Mouse (Mus musculus) heart, embryonic 11.5 days (tissue): ENCODE measurements around the gene Rbm47. TPM values are rescaled to one million over a fixed set of nuclear protein-coding genes. Genes with fewer than 3 reads are reported as not detected.

Experiments
- ATAC-seq: fragments of 200-750 bp; cut with Nextera tagmentation; replicated peaks from 2 replicates; pipeline ENCODE4 v1.8.0; 2017; ENCODE audit warnings: moderate library complexity; ENCODE audit not compliant: insufficient number of reproducible peaks, low FRiP score, low TSS enrichment
- H3K27ac ChIP-seq: fragments of 300-500 bp; sonication (generic); 2 replicates; pipeline ENCODE4 v1.5.1; 2014; ENCODE audit warnings: mild to moderate bottlenecking, low read depth, low read length
- H3K27me3 ChIP-seq: fragments of 300-500 bp; sonication (generic); 2 replicates; pipeline ENCODE4 v1.6.1; 2014; ENCODE audit warnings: mild to moderate bottlenecking, low read length, mixed read lengths; ENCODE audit not compliant: control insufficient read depth, insufficient read depth
- H3K36me3 ChIP-seq: fragments of 300-500 bp; sonication (generic); 2 replicates; pipeline ENCODE4 v1.6.1; 2014; ENCODE audit warnings: mild to moderate bottlenecking, low read length, moderate library complexity, mixed read lengths; ENCODE audit not compliant: control insufficient read depth, insufficient read depth
- H3K4me1 ChIP-seq: fragments of 300-500 bp; sonication (generic); 2 replicates; pipeline ENCODE4 v1.6.1; 2014; ENCODE audit warnings: low read length; ENCODE audit not compliant: control insufficient read depth, insufficient read depth
- H3K4me2 ChIP-seq: fragments of 300-500 bp; sonication (generic); 2 replicates; pipeline ENCODE4 v1.6.1; 2014; ENCODE audit warnings: mild to moderate bottlenecking, moderate library complexity
- H3K4me3 ChIP-seq: fragments of 300-500 bp; sonication (generic); 2 replicates; pipeline ENCODE4 v1.5.1; 2014; ENCODE audit warnings: low read depth, low read length
- H3K9ac ChIP-seq: fragments of 300-500 bp; sonication (generic); 2 replicates; pipeline ENCODE4 v1.6.1; 2014; ENCODE audit warnings: mild to moderate bottlenecking, low read depth, low read length, moderate library complexity
- H3K9me3 ChIP-seq: fragments of 300-500 bp; sonication (generic); replicated peaks from 2 replicates; pipeline ENCODE4 v1.6.1; 2016; ENCODE audit warnings: low read length; ENCODE audit not compliant: control insufficient read depth
- WGBS: fragments of 180-500 bp; shearing (Covaris S2); extraction: QIAGEN DNeasy Blood & Tissue Kit; methylation state at CpG from one replicate; pipeline ENCODE4 v1.1.7; 2014; ENCODE audit not compliant: insufficient replicate concordance; 5-methylcytosine and 5-hydroxymethylcytosine counted together
- microRNA-seq: library from miRNA; unstranded; fragments of <30 nt; microRNA quantifications from one replicate; pipeline ENCODE4, GENCODE M21; 2016; ENCODE audit warnings: borderline number of aligned reads
- polyA plus RNA-seq: library from polyadenylated mRNA; unstranded; fragments of >200 nt; fragmentation: Nextera tagmentation; extraction: Ambion mirVana; gene quantifications from 2 replicates; pipeline ENCODE4 v1.2.1, GENCODE M21; 2014

Rbm47 gene
- polyA plus RNA-seq, 1 experiment from 2014 or later = 1.8 TPM

DNA sequence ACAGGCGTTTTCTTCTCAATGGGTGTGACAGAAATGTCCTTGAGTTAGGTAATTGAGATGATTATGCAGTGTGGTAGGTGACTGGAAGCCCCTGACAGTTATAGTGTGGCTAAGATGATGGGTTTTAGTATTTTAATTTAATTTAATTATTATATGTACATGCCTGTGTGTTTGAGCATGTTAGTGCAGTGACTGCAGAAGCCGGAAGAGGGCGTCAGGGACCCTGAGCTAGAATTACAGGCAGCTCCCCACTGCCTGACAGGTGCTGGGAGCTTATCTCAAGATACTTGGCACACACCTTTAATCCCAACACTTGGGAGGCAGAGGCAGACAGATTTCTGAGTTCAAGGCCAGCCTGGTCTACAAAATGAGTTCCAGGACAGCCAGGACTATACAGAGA, 204.9 kb downstream of the Rbm47 start:
- H3K9me3 ChIP-seq = no peaks in the 10 kb centered on the region
- no peaks in the 10 kb centered on the region for H3K36me3 ChIP-seq
- WGBS = 86% methylated on average over 3 of the region's 3 CpGs
- H3K9ac ChIP-seq = no peak overlapping the region
- no peaks in the 10 kb centered on the region for H3K27me3 ChIP-seq
- no peak overlapping the region for H3K4me3 ChIP-seq
- no peak for ATAC-seq
- no peaks in the 10 kb centered on the region for H3K4me1 ChIP-seq
- H3K4me2 ChIP-seq = no peak overlapping the region
- no peak overlapping the region for H3K27ac ChIP-seq

- H3K27ac ChIP-seq = no peak overlapping the region
- H3K9ac ChIP-seq = no peak overlapping the region
- no peaks in the 10 kb centered on the region for H3K27me3 ChIP-seq
- no peaks in the 10 kb centered on the region for H3K36me3 ChIP-seq
- no peaks in the 10 kb centered on the region for H3K4me1 ChIP-seq
- H3K9me3 ChIP-seq = no peaks in the 10 kb centered on the region
- ATAC-seq = no peak
- no peak overlapping the region for H3K4me3 ChIP-seq
- no peak overlapping the region for H3K4me2 ChIP-seq
- 51% methylated on average over 12 of the region's 12 CpGs for WGBS
Observed at GRCm38 (mm10) chr5:65967091-65967490, 205.8 kb downstream of the Rbm47 start.

Small RNA genes within 50 kb of the gene (microRNA-seq; reads per million reads assigned to microRNA genes)
- gene Gm25952 = not detected

Other genes starting within 250 kb of the Rbm47 start
- not detected in 2 replicates for gene Chrna9, start 238.2 kb downstream of the Rbm47 start, polyA plus RNA-seq
- gene 9130230L23Rik, start 168.8 kb downstream of the Rbm47 start, polyA plus RNA-seq = 0.29 TPM in 1 of 2 replicates, not detected in the other
- gene Nsun7, start 86.8 kb upstream of the Rbm47 start, polyA plus RNA-seq = 0.08 and 0.23 TPM in 2 replicates